Mouse (Mus musculus) R1 (cell line): ENCODE measurements around the gene Scarf2.

ENCODE experiments used
- DNase-seq: peaks from one replicate; pipeline ENCODE4 v3.0.0-alpha.2; 2018; ENCODE audit warnings: low read depth, low spot score

Scarf2 gene

DNA sequence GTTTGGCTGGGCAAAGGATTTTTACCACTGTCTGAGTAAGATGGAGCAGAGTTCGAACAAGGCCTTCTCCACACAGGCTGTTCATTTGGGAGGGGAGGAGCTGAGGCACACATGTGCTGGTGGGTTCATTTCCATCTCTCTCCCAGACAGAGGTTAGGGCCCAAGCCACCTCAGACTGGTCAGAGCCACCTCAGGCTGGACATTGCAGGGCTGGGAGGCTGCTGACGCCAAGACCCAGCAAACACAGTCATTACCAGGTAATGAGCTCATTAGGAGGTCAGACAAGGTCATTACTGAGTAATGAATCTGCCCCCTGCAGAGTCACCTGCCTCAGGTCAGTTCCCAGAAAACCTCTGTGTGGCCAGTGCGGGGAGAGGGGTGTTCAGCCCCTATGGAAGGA lies 31.8 kb downstream of the Scarf2 start:
- DNase-seq: no peak

DNA sequence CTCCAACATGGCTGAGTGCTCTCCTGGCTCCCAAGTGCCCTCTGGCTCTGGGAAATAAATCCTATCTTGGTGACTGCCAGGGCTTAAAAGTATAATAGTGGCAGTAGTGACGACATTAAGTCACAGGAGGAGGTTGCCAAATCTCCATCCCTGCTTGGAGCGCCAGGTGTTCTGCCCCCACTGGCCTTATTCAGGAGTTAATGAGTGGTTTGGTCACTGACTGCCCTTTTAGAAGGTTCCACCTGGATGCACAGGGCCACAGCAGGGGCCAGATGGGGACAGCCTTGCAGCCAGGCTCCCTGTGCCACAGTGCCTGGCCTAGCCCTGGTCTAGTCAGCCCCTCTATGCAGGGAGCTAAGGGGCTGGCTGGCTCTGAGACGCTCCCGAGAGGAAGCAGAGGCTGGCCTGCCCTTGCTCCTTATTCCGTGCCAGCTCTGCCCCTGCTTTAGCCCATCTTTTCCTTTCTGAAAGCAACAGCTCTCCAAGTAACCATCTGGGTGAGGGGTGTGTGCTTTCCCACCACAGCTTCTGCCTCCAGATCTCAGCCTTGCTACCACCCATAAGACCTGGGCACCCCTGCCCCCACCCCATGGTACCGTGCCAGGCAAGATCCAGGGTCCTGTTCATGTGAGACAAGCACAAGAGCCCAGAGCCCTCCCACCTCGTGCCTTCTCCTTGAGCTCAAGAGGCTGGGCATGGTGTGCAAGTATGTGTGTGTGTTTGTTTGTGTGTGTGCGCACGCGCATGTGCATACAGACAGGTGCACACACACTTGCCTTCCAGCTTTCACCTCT lies 33.5 kb downstream of the Scarf2 start:
- no peak for DNase-seq

DNA sequence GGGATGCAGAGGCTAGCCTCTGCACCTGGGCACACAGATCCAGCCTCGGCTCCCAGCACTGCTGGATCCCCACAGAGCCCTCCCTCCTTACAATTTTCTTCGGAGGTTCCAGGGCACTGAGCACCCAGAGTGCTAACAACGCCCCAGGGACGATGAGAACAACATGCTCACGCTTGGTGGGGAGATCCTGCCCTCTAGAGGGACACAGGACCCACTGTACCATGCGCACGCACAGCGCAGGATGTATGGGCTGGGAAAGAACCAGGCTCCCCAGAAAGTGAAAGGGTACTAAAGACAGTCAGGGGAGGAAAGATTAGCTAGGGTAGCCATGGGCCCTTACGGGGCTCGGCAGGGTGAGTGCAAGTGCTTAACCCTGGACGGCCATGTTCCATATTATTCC lies 34.7 kb downstream of the Scarf2 start:
- peak; percentile 55 for DNase-seq

DNA sequence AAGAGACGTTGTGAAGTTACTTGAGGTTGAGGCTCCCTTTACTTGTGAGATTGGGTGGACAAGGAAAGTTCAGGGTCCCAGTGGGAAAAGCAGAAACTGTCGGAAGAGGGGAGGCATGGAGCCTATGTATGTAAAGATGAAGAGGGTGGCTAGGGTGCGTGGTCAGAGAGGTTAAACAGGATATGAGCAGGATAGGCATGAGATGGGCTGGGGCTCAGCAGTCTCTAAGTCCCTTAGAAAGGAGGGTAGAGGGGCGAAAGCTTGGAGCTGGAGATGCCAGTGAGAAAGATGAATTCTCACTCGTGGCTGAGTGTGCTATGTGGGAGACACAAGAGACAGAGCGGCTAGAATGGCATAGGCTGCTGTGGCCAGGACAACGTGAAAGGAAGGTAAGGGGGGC lies 35.7 kb downstream of the Scarf2 start, which contains the start of gene B830017H08Rik:
Gene B830017H08Rik, plus strand, starts transcription at position 301 of the 400 bp plus-strand sequence.
- DNase-seq: no peak

DNA sequence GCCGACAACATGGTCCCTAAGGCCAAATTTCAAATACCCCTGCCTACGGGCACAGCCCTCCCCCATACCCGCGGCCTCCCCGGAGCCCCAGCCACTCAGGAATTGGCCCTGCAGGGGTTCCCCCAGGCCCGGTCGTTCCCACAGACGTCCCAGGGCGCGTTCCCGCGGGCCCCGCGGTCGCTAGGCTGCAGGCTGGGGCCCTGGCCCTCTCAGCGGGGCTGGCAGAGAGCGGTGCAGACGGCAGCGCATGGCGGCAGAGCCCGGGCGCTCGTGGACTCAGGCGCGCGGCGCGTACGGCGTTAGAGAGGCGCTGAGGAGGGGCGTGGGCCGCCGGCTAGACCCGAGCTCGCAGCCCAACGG lies 36.2 kb downstream of the Scarf2 start:
- peak; percentile 63 for DNase-seq

- peak; percentile 80 for DNase-seq
Measured at GRCm38 (mm10) chr16:17833681-17834399, 36.8 kb downstream of the Scarf2 start.

DNA sequence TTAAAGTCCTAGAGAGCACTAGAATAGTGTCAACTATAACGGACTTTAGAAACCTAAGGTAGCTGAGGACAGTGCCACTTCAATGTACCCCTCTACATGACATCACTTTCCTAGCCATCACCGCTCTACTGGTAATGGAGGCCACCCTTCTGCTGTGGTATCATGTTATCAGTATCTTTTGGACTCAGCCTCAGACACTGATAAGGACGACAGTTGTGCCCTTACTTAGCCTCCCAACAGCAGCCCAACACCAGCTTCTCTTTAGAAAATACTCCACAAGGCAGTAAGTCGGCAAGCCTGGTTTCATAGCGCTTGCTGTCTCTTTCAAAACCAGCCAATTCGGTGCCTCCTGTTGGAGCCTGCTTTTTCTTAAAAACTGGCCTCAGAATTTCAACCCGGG lies 37.5 kb downstream of the Scarf2 start:
- DNase-seq: no peak

DNA sequence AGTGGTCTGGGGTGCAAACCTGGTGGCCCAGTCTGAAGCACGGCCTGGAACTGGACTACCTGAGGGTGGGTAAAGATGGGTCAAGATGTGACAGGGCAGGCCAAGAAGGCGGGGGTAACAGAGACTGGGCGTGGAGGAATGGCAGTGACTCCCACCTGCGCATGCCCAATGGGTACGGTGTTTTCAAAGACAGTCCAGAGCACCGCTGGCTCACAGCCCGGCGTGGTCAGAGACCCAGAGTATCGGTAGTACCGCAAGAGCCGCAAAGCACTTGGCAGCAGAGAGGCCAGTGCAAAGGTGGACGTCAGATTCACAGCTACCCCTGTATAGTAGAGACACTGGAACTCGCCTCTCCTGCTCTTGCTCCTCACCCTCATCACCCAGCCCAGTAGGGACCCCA lies 38.4 kb downstream of the Scarf2 start:
- peak; percentile 33 for DNase-seq

GRCm38 (mm10) chr16:17838051-17838450 lies 41.0 kb downstream of the Scarf2 start, which contains the start of gene Car15:
Gene Car15, minus strand, starts transcription at chr16:17838364.
- DNase-seq: no peak

DNA sequence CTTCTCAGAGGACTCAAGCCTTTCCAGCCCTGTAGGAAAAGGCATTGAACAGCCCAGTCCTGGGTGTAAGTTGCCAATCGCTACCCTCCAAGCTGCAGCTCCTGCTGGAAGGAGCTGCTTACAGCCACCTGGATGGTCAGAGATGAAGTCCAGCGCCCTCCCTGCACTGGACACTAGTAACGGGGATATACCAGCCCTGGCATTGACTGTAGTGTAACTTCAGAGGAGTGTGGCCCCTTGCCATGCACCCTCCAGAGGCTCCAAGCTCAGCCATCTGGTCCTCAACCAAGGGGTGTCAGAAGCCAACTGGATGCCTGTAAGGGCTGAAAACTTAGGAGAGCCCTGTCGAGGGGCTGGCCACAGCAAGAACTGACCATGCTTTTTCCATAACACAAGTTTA lies 42.9 kb downstream of the Scarf2 start:
- no peak for DNase-seq

- DNase-seq: no peak
Measured at GRCm38 (mm10) chr16:17842437-17842836, 45.4 kb downstream of the Scarf2 start.

GRCm38 (mm10) chr16:17843701-17844365 lies 46.8 kb downstream of the Scarf2 start:
- no peak for DNase-seq

- no peak for DNase-seq
Measured at GRCm38 (mm10) chr16:17848431-17848830, 51.3 kb downstream of the Scarf2 start.

GRCm38 (mm10) chr16:17848928-17849327 lies 51.8 kb downstream of the Scarf2 start:
- peak; percentile 58 for DNase-seq

DNA sequence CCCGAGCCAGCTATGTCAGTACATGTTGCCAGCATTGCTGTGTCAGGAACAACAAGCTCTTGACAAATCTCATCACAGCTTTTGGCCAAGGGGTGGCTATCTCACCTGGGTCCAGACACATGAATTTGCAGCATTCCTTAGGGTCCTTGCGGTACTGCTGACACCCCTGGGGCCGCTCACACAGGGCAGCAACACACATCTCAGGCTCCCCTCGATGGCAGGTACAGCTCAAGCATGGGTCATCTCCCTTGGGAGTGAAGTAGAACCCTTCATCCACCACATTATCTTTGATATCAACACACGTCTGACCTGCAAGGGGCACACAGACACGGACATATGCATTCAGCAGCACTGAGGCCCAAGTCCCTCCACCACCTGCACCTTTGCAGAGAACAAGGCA lies 52.4 kb downstream of the Scarf2 start:
- no peak for DNase-seq

- no peak for DNase-seq
Measured at GRCm38 (mm10) chr16:17851331-17851730, 54.2 kb downstream of the Scarf2 start.

DNA sequence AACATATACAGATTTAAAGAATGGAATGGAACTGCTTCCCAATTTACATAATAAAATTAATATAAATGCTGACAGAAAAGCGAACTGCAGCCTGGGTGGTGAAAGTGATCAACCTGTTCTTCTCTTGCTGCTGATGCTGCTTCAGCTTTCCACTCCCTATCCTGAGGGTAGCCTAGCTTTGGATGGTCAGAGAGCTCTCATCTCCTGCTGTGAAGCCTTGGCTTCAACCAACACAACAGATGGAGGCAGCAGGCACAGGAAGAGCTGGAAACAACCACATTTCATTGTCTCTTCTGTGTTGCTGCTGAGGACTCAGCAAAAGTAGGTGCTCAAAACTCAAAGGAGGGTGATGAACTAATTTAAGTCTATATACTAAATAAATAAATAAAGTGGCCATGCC lies 54.8 kb downstream of the Scarf2 start:
- DNase-seq: no peak

DNA sequence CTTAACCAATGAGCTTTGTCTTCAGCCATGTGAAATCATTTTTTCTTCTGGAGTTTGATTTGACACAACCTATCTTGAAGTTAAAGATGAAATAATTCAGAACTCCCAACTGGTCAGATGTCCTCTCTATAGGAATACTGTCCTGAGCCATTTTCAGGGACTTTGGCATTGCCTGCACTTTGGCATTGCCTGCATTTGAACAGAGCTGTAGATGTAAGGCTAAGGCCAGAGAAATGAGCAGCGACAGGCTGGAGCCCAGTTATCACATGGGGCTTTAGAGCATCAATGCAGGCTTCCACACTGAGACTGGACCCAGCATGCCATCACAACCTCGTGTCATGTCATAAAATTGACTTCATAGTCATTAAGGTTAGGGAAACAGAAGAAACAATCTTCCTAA lies 56.2 kb downstream of the Scarf2 start:
- no peak for DNase-seq

GRCm38 (mm10) chr16:17857157-17857556 lies 60.1 kb downstream of the Scarf2 start:
- DNase-seq: no peak
